Mouse (Mus musculus) lung, postnatal 0 days (tissue): Measurements from ENCODE around the gene Mrgpra2a.
"Not testable (repeated sequence)": the region's sequence is repeated elsewhere in the genome, so short reads cannot be mapped to it uniquely, and the experiment has no call there.

Source experiments
- CTCF ChIP-seq: IDR thresholded peaks from 2 replicates; pipeline ENCODE4 v1.5.1; 2016; ENCODE audit warnings: antibody characterized with exemption, mild to moderate bottlenecking
- EP300 ChIP-seq: IDR thresholded peaks from 2 replicates; pipeline ENCODE4 v1.6.1; 2016; ENCODE audit warnings: antibody characterized with exemption, mild to moderate bottlenecking, control low read depth

GRCm38 (mm10) chr7:47465278-47465981, 13.5 kb upstream of the Mrgpra2a start:
- not testable (repeated sequence) for TF ChIP-seq CTCF, EP300
